Mouse (Mus musculus): Measurements from ENCODE around the gene Lpar6. TPM values are rescaled to one million over a fixed set of nuclear protein-coding genes. Genes with fewer than 3 reads are reported as not detected.
A peak's percentile ranks its signal among the peaks of the same experiment; 100 is the strongest.

Lpar6 gene
- polyA plus RNA-seq (2015; fragmentation: Nextera tagmentation; extraction: Ambion mirVana) = 15.5 and 15.9 TPM in 2 replicates

DNA sequence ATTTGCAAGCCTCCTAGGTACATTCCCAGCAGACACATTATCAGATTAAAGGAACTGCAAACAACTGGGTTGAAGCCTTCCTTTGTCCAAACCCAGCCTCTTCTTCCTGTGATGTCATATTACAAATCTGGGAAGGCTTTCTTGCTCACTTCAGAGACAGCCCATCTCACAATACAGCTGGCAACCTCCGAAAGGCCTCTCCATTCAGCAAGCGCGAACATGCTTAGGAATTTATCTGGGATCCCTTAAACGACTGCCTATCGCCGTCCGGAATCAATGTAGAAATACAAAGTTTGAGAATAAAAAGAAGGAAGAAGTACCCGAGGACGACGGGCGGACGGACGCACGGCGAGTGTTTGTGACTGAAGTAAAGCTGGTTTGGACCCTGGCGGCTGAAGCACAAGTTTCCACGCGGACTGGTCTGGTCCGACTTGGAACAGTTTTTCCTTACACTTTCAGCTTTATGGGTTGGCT, at the start of gene Lpar6:
TSS of gene Lpar6 (plus strand) at position 48 of the 474 bp plus-strand sequence.
- WGBS = under 1% methylated on average over 19 of the region's 19 CpGs
- Histone ChIP-seq H3K9ac (ENCODE audit: low read depth, low read length) (peak within 1 kb of the TSS; percentile 72), H3K27me3 (ENCODE audit: insufficient read depth, low read length) (no peaks in the 10 kb centered on the region), H3K4me1 (replicated peaks; ENCODE audit: insufficient read depth, low read length) (peaks cover 9% of the 10 kb centered on the region), H3K36me3 (ENCODE audit: insufficient read depth, low read length) (0 out of 2 replicates have a peak, but pooled peaks cover 4% of the 10 kb centered on the region), H3K27ac (peak within 1 kb of the TSS; percentile 93), H3K4me3 (replicated peaks; ENCODE audit: low read depth, low read length) (peak within 1 kb of the TSS; percentile 59), H3K9me3 (replicated peaks; ENCODE audit: low read length) (no peaks in the 10 kb centered on the region), H3K4me2 (ENCODE audit: low read length) (peak within 1 kb of the TSS; percentile 67)
- ATAC-seq (replicated peaks; ENCODE audit: low FRiP score, low read depth) = peak; percentile 87
- DNase-seq (ENCODE audit: low spot score) = peak; percentile 97
- TF ChIP-seq CTCF (IDR thresholded peaks at IDR 0.05; ENCODE audit: low read depth) = peak; percentile 24; the same call in 1 of the 2 replicates

- no peak for ATAC-seq (replicated peaks; ENCODE audit: low FRiP score, low read depth)
- H3K4me1 ChIP-seq (replicated peaks; ENCODE audit: insufficient read depth, low read length) = no peaks in the 10 kb centered on the region
- TF ChIP-seq CTCF (IDR thresholded peaks at IDR 0.05; ENCODE audit: low read depth) = no peak
- H3K4me3 ChIP-seq (replicated peaks; ENCODE audit: low read depth, low read length) = no peak overlapping the region
- no peak overlapping the region for H3K4me2 ChIP-seq (ENCODE audit: low read length)
- H3K27me3 ChIP-seq (ENCODE audit: insufficient read depth, low read length) = no peaks in the 10 kb centered on the region
- 56% methylated on average over 5 of the region's 5 CpGs for WGBS
- no peaks in the 10 kb centered on the region for H3K9me3 ChIP-seq (replicated peaks; ENCODE audit: low read length)
- DNase-seq (ENCODE audit: low spot score) = no peak
- H3K27ac ChIP-seq = no peak overlapping the region
- H3K9ac ChIP-seq (ENCODE audit: low read depth, low read length) = no peak overlapping the region
- H3K36me3 ChIP-seq (ENCODE audit: insufficient read depth, low read length) = 0 out of 2 replicates have a peak, but pooled peaks cover 5% of the 10 kb centered on the region
These were observed 38.6 kb upstream of the Lpar6 start for GRCm38 (mm10) chr14:73199058-73199457.

DNA sequence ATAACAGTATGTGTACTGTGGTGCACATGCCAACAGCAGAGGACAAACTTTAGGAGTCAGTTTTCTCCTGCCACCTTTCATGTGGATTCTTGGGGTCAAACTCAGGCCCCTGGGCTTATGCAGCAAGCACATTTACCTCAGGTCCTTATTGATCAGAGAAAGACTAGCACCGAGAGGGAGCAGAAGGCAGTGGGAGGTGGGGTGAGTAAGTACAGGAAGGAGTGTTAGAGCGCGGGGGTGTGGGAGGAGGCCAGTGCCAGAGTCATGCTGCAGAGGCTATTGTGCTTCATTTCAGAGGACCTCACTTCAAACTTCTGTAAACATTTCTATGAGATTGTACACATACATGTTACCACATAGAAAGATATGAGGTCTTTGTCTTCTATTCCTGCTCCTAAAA, 36.2 kb upstream of the Lpar6 start:
- H3K4me3 ChIP-seq (replicated peaks; ENCODE audit: low read depth, low read length) = no peak overlapping the region
- peaks cover 3% of the 10 kb centered on the region; the same call in 1 of the 2 replicates for H3K36me3 ChIP-seq (ENCODE audit: insufficient read depth, low read length)
- no peak for TF ChIP-seq CTCF (IDR thresholded peaks at IDR 0.05; ENCODE audit: low read depth)
- H3K9me3 ChIP-seq (replicated peaks; ENCODE audit: low read length) = no peaks in the 10 kb centered on the region
- DNase-seq (ENCODE audit: low spot score) = no peak
- ATAC-seq (replicated peaks; ENCODE audit: low FRiP score, low read depth) = no peak
- WGBS = 32% methylated on average over 3 of the region's 3 CpGs
- no peak overlapping the region for H3K27ac ChIP-seq
- no peaks in the 10 kb centered on the region for H3K4me1 ChIP-seq (replicated peaks; ENCODE audit: insufficient read depth, low read length)
- no peak overlapping the region for H3K9ac ChIP-seq (ENCODE audit: low read depth, low read length)
- H3K4me2 ChIP-seq (ENCODE audit: low read length) = no peak overlapping the region
- H3K27me3 ChIP-seq (ENCODE audit: insufficient read depth, low read length) = no peaks in the 10 kb centered on the region

DNA sequence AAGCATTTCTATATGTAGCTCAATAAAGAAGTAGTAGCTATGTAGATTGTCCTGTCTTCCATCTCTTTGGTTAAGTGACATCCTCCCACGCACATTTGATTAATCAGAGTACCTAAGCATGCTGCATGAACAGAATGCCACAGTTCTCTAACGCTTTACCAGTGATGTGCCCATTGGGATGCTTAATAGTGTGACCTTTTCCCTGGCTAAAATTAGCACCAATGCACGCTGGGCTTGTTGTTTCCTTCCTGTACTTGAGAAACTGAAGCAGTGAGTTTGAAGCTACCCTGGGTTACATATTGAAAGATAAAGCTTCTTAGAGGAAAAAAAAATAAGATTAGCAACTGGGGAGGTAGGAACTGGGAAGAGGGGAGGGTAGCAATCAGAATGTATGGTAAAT, 33.7 kb upstream of the Lpar6 start:
- no peak for ATAC-seq (replicated peaks; ENCODE audit: low FRiP score, low read depth)
- no peak overlapping the region for H3K9ac ChIP-seq (ENCODE audit: low read depth, low read length)
- no peaks in the 10 kb centered on the region for H3K4me1 ChIP-seq (replicated peaks; ENCODE audit: insufficient read depth, low read length)
- H3K9me3 ChIP-seq (replicated peaks; ENCODE audit: low read length) = no peaks in the 10 kb centered on the region
- TF ChIP-seq CTCF (IDR thresholded peaks at IDR 0.05; ENCODE audit: low read depth) = no peak
- DNase-seq (ENCODE audit: low spot score) = no peak
- no peak overlapping the region for H3K27ac ChIP-seq
- H3K4me3 ChIP-seq (replicated peaks; ENCODE audit: low read depth, low read length) = no peak overlapping the region
- no peaks in the 10 kb centered on the region for H3K27me3 ChIP-seq (ENCODE audit: insufficient read depth, low read length)
- H3K4me2 ChIP-seq (ENCODE audit: low read length) = no peak overlapping the region
- peaks cover under 1% of the 10 kb centered on the region; the same call in 1 of the 2 replicates for H3K36me3 ChIP-seq (ENCODE audit: insufficient read depth, low read length)
- 58% methylated on average over 3 of the region's 3 CpGs for WGBS

- Histone ChIP-seq H3K4me1 (replicated peaks; ENCODE audit: insufficient read depth, low read length) (no peaks in the 10 kb centered on the region), H3K27me3 (ENCODE audit: insufficient read depth, low read length) (no peaks in the 10 kb centered on the region), H3K4me3 (replicated peaks; ENCODE audit: low read depth, low read length) (no peak overlapping the region), H3K27ac (no peak overlapping the region), H3K9ac (ENCODE audit: low read depth, low read length) (no peak overlapping the region), H3K4me2 (ENCODE audit: low read length) (no peak overlapping the region), H3K36me3 (ENCODE audit: insufficient read depth, low read length) (no peaks in the 10 kb centered on the region; the same call in 1 of the 2 replicates), H3K9me3 (replicated peaks; ENCODE audit: low read length) (no peaks in the 10 kb centered on the region)
- ATAC-seq (replicated peaks; ENCODE audit: low FRiP score, low read depth) = no peak
- DNase-seq (ENCODE audit: low spot score) = no peak
- TF ChIP-seq CTCF (IDR thresholded peaks at IDR 0.05; ENCODE audit: low read depth) = no peak
These were observed 28.4 kb upstream of the Lpar6 start for GRCm38 (mm10) chr14:73209262-73209661.

DNA sequence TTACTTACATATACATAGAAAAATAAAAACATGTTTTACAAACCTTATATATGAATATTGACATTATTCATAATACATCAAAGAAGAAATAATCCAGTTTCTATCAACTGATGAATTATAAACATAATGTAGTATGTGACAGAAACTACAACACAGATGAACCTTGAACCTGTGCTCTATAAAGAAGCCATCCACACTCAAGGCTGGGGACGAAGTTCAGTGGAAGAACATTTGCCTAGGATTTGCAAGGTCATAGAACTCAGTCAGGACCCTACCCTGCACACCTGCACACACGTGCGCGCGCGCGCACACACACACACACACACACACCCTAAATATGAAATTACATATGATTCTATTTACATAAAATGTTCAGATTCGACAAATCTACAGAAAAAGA, 27.5 kb upstream of the Lpar6 start:
- Histone ChIP-seq H3K9ac (ENCODE audit: low read depth, low read length) (no peak overlapping the region), H3K36me3 (ENCODE audit: insufficient read depth, low read length) (no peaks in the 10 kb centered on the region; the same call in 1 of the 2 replicates), H3K27me3 (ENCODE audit: insufficient read depth, low read length) (no peaks in the 10 kb centered on the region), H3K4me2 (ENCODE audit: low read length) (no peak overlapping the region), H3K9me3 (replicated peaks; ENCODE audit: low read length) (no peaks in the 10 kb centered on the region), H3K4me3 (replicated peaks; ENCODE audit: low read depth, low read length) (no peak overlapping the region), H3K4me1 (replicated peaks; ENCODE audit: insufficient read depth, low read length) (no peaks in the 10 kb centered on the region), H3K27ac (no peak overlapping the region)
- DNase-seq (ENCODE audit: low spot score) (no peak), ATAC-seq (replicated peaks; ENCODE audit: low FRiP score, low read depth) (no peak)
- TF ChIP-seq CTCF (IDR thresholded peaks at IDR 0.05; ENCODE audit: low read depth) = no peak
- 88% methylated on average over 8 of the region's 8 CpGs for WGBS

DNA sequence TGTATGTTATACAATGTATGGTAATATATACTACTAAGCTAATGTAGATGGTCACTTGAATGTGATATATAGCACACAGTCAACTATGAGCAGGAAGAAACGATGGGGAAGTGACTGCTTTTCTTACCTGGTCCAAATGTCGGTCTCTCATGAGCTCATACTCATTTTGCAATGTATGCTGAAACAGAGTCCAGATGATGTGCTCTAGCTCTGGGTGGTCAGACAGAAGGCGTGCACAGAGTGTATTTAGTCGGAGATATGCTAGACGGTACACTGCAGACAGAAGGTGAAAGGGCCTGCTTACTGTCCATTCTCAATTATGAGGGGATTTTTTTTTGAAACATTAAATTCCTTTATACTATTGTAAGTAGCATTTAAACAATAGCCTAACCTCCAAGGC, 26.2 kb upstream of the Lpar6 start:
- no peak overlapping the region for H3K4me2 ChIP-seq (ENCODE audit: low read length)
- H3K9me3 ChIP-seq (replicated peaks; ENCODE audit: low read length) = no peaks in the 10 kb centered on the region
- WGBS = 91% methylated on average over 5 of the region's 5 CpGs
- no peak for TF ChIP-seq CTCF (IDR thresholded peaks at IDR 0.05; ENCODE audit: low read depth)
- ATAC-seq (replicated peaks; ENCODE audit: low FRiP score, low read depth) (no peak), DNase-seq (ENCODE audit: low spot score) (no peak)
- H3K36me3 ChIP-seq (ENCODE audit: insufficient read depth, low read length) = peaks cover 3% of the 10 kb centered on the region
- no peak overlapping the region for H3K27ac ChIP-seq
- no peaks in the 10 kb centered on the region for H3K27me3 ChIP-seq (ENCODE audit: insufficient read depth, low read length)
- H3K4me1 ChIP-seq (replicated peaks; ENCODE audit: insufficient read depth, low read length) = no peaks in the 10 kb centered on the region
- H3K4me3 ChIP-seq (replicated peaks; ENCODE audit: low read depth, low read length) = no peak overlapping the region
- H3K9ac ChIP-seq (ENCODE audit: low read depth, low read length) = no peak overlapping the region

All from kidney, postnatal 0 days (tissue).